Mouse (Mus musculus) lung, embryonic 16.5 days (tissue): Measurements from ENCODE around the gene Fst. TPM values are rescaled to one million over a fixed set of nuclear protein-coding genes. Genes with fewer than 3 reads are reported as not detected.

Experiments used
- ATAC-seq: fragments of 200-750 bp; cut with Nextera tagmentation; 2 replicates; pipeline ENCODE4 v1.8.0; 2017; ENCODE audit warnings: low read depth, mild to moderate bottlenecking, moderate library complexity
- H3K27ac ChIP-seq: fragments of 300-500 bp; sonication (generic); 2 replicates; pipeline ENCODE4 v1.5.1; 2014; ENCODE audit warnings: mild to moderate bottlenecking, control low read depth, low read length
- H3K27me3 ChIP-seq: fragments of 300-500 bp; sonication (generic); 2 replicates; pipeline ENCODE4 v1.6.1; 2014; ENCODE audit warnings: low read depth, low read length, mixed read lengths; ENCODE audit not compliant: control insufficient read depth, insufficient read depth
- H3K36me3 ChIP-seq: fragments of 300-500 bp; sonication (generic); 2 replicates; pipeline ENCODE4 v1.6.1; 2014; ENCODE audit warnings: low read length; ENCODE audit not compliant: control insufficient read depth, insufficient read depth
- H3K4me1 ChIP-seq: fragments of 300-500 bp; sonication (generic); replicated peaks from 2 replicates; pipeline ENCODE4 v1.6.1; 2014; ENCODE audit warnings: low read length, mixed read lengths; ENCODE audit not compliant: control insufficient read depth, insufficient read depth
- H3K4me2 ChIP-seq: fragments of 300-500 bp; sonication (generic); 2 replicates; pipeline ENCODE4 v1.6.1; 2014; ENCODE audit warnings: low read depth, low read length, control low read depth
- H3K4me3 ChIP-seq: fragments of 300-500 bp; sonication (generic); 2 replicates; pipeline ENCODE4 v1.5.1; 2014; ENCODE audit warnings: mild to moderate bottlenecking, low read length, control low read depth
- H3K9ac ChIP-seq: fragments of 300-500 bp; sonication (generic); 2 replicates; pipeline ENCODE4 v1.6.1; 2014; ENCODE audit warnings: low read length, control low read depth
- H3K9me3 ChIP-seq: fragments of 300-500 bp; sonication (generic); 2 replicates; pipeline ENCODE4 v1.6.1; 2016; ENCODE audit warnings: low read length; ENCODE audit not compliant: control insufficient read depth
- WGBS: fragments of 180-500 bp; shearing (Covaris S2); extraction: QIAGEN DNeasy Blood & Tissue Kit; methylation state at CpG from one replicate; pipeline ENCODE4 v1.1.7; 2014; 5-methylcytosine and 5-hydroxymethylcytosine counted together
- polyA plus RNA-seq: library from polyadenylated mRNA; unstranded; fragments of >200 nt; fragmentation: Nextera tagmentation; extraction: Ambion mirVana; gene quantifications from 2 replicates; pipeline ENCODE4 v1.2.1, GENCODE M21; 2015

Fst gene
- polyA plus RNA-seq, 1 experiment from 2014 or later, result 2.1 TPM

GRCm38 (mm10) chr13:114432491-114432890, 26.3 kb downstream of the Fst start:
- no peak overlapping the region for H3K27ac ChIP-seq
- no peak overlapping the region for H3K4me2 ChIP-seq
- ATAC-seq, result no peak
- 61% methylated on average over 5 of the region's 5 CpGs for WGBS
- no peaks in the 10 kb centered on the region for H3K4me1 ChIP-seq
- no peaks in the 10 kb centered on the region for H3K36me3 ChIP-seq
- H3K9ac ChIP-seq, result no peak overlapping the region
- H3K4me3 ChIP-seq, result no peak overlapping the region
- no peaks in the 10 kb centered on the region for H3K27me3 ChIP-seq
- no peaks in the 10 kb centered on the region for H3K9me3 ChIP-seq

GRCm38 (mm10) chr13:114425230-114425629, 33.5 kb downstream of the Fst start:
- Histone ChIP-seq H3K4me3 (no peak overlapping the region), H3K36me3 (no peaks in the 10 kb centered on the region), H3K4me1 (no peaks in the 10 kb centered on the region), H3K27ac (no peak overlapping the region), H3K9ac (no peak overlapping the region), H3K27me3 (no peaks in the 10 kb centered on the region), H3K9me3 (no peaks in the 10 kb centered on the region), H3K4me2 (no peak overlapping the region)
- 92% methylated on average over 5 of the region's 5 CpGs for WGBS
- ATAC-seq, result no peak

GRCm38 (mm10) chr13:114420235-114420634, 38.5 kb downstream of the Fst start:
- H3K4me3 ChIP-seq, result no peak overlapping the region
- 67% methylated on average over 8 of the region's 8 CpGs for WGBS
- no peaks in the 10 kb centered on the region for H3K9me3 ChIP-seq
- H3K27ac ChIP-seq, result no peak overlapping the region
- H3K36me3 ChIP-seq, result no peaks in the 10 kb centered on the region
- H3K27me3 ChIP-seq, result no peaks in the 10 kb centered on the region
- H3K9ac ChIP-seq, result no peak overlapping the region
- no peak overlapping the region for H3K4me2 ChIP-seq
- no peak for ATAC-seq
- no peaks in the 10 kb centered on the region for H3K4me1 ChIP-seq

GRCm38 (mm10) chr13:114419364-114419763, 39.4 kb downstream of the Fst start:
- no peak overlapping the region for H3K9ac ChIP-seq
- 63% methylated on average over 3 of the region's 3 CpGs for WGBS
- H3K27ac ChIP-seq, result no peak overlapping the region
- no peak for ATAC-seq
- H3K9me3 ChIP-seq, result no peaks in the 10 kb centered on the region
- H3K4me3 ChIP-seq, result no peak overlapping the region
- no peaks in the 10 kb centered on the region for H3K4me1 ChIP-seq
- H3K27me3 ChIP-seq, result no peaks in the 10 kb centered on the region
- H3K4me2 ChIP-seq, result no peak overlapping the region
- H3K36me3 ChIP-seq, result no peaks in the 10 kb centered on the region

- Histone ChIP-seq H3K4me2 (no peak overlapping the region), H3K27me3 (no peaks in the 10 kb centered on the region), H3K4me1 (no peaks in the 10 kb centered on the region), H3K9me3 (no peaks in the 10 kb centered on the region), H3K27ac (no peak overlapping the region), H3K36me3 (no peaks in the 10 kb centered on the region), H3K9ac (no peak overlapping the region), H3K4me3 (no peak overlapping the region)
- ATAC-seq, result no peak
These were observed 46.4 kb downstream of the Fst start for GRCm38 (mm10) chr13:114412326-114412725.

- Histone ChIP-seq H3K36me3 (no peaks in the 10 kb centered on the region), H3K9ac (no peak overlapping the region), H3K4me2 (no peak overlapping the region), H3K27ac (no peak overlapping the region), H3K4me3 (no peak overlapping the region), H3K9me3 (no peaks in the 10 kb centered on the region), H3K4me1 (no peaks in the 10 kb centered on the region), H3K27me3 (no peaks in the 10 kb centered on the region)
- ATAC-seq, result no peak
- WGBS, result 24% methylated on average over 5 of the region's 5 CpGs
These were observed 51.9 kb downstream of the Fst start for GRCm38 (mm10) chr13:114406866-114407265.

- Histone ChIP-seq H3K4me3 (no peak overlapping the region), H3K27me3 (no peaks in the 10 kb centered on the region), H3K4me1 (no peaks in the 10 kb centered on the region), H3K4me2 (no peak overlapping the region), H3K9me3 (no peaks in the 10 kb centered on the region), H3K36me3 (no peaks in the 10 kb centered on the region), H3K27ac (no peak overlapping the region), H3K9ac (no peak overlapping the region)
- ATAC-seq, result no peak
- WGBS, result 32% methylated on average over 5 of the region's 5 CpGs
These were observed 52.3 kb downstream of the Fst start for GRCm38 (mm10) chr13:114406424-114406823.

- no peak overlapping the region for H3K4me2 ChIP-seq
- ATAC-seq, result no peak
- no peaks in the 10 kb centered on the region for H3K36me3 ChIP-seq
- H3K27ac ChIP-seq, result no peak overlapping the region
- H3K27me3 ChIP-seq, result no peaks in the 10 kb centered on the region
- H3K9me3 ChIP-seq, result no peaks in the 10 kb centered on the region
- WGBS, result 81% methylated on average over 9 of the region's 9 CpGs
- no peaks in the 10 kb centered on the region for H3K4me1 ChIP-seq
- no peak overlapping the region for H3K4me3 ChIP-seq
- H3K9ac ChIP-seq, result no peak overlapping the region
These were observed 53.5 kb downstream of the Fst start for GRCm38 (mm10) chr13:114405100-114405715.
